Mouse (Mus musculus): Measurements from ENCODE around the gene Fam78b.

DNA sequence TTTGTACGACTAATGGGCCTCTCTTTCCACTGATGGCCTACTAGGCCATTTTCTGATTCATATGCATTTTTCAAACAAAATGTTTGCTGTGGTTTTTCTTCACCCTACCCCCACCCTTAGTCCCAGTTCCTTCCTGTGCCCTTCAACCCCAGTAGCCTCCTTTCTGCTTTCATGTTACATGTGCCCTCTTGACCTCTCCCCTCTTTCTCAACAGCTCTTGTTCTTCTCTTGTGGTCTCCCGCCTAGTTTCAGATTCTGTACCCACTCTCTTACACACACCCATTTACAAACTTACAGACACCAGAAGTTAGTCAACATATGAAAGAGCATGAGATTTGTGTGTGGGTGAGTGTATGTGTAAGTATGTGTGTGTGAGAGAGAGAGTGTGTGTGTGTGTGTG is 3.4 kb downstream of the Fam78b start:
- no peak for TF ChIP-seq CTCF (IDR thresholded peaks at IDR 0.05; ENCODE audit: borderline replicate concordance, extremely low read depth, insufficient read depth, insufficient read length)
- TF ChIP-seq POLR2A (IDR thresholded peaks at IDR 0.05; ENCODE audit: borderline replicate concordance, extremely low read depth, insufficient read depth, insufficient read length, poor library complexity, severe bottlenecking): no peak
